Mouse (Mus musculus): Measurements from ENCODE around the gene Ddn.

DNA sequence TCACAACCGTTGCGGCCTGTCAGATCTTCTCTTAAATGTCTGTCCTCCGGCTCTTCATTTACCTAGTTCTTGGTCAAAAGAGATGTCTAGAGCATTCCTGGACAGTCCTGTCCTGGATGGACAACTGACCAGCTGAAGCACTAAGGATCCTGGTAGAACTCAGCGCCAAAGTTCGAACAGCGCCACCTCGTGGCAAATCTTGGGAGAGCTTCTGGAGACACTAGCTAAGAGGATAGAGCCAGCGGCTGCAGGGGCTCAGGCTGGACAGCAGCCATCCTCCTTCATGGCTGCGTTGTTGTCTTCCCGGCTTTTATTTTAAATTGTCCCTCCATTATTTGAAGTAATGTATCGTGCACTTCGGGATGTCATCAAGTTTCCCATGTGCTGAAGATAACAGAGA is 9.9 kb downstream of the Ddn start:
- TF ChIP-seq TAL1 (IDR thresholded peaks at IDR 0.05; ENCODE audit: low read length) (no peak), GATA1 (IDR thresholded peaks at IDR 0.05; ENCODE audit: low read length) (no peak)

Measured in erythroblast, embryonic 14.5 days (primary cell).